Mouse (Mus musculus) cerebellum, adult 2 months (tissue): ENCODE measurements around the gene Nrxn2.

Experiments
- CTCF ChIP-seq: fragments of 200-500 bp; IDR thresholded peaks from 2 replicates; pipeline ENCODE4 v1.5.1; 2011; ENCODE audit warnings: low read depth, mild to moderate bottlenecking, control low read depth, low read length, moderate library complexity, borderline replicate concordance; ENCODE audit not compliant: insufficient read depth
- POLR2A ChIP-seq: fragments of 200-500 bp; IDR thresholded peaks from 2 replicates; pipeline ENCODE4 v1.6.1; 2011; ENCODE audit warnings: low read length, control low read depth, borderline replicate concordance; ENCODE audit not compliant: insufficient read depth

DNA sequence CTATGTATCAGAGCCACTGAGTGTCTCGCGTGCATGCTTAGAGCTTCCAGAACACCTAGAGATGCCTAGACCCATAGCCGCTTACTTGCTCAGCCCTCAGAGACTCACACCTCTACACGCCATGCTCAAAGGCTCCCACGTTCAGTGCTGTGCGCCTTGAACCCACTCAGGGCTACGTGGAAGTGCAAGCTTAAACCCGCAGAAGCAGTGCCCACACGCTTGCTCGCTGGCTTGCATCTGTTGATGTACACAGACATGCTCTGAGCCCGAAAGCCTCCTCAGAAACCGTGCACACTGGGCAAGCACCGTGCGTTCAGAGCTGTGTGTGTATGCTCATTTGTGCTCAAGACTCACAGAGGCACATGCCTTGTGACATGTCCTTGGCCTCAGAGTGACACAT, 103.8 kb downstream of the Nrxn2 start:
- TF ChIP-seq CTCF (no peak), POLR2A (no peak)
